Comparison of ENCODE assay signal across 7 mouse cellular contexts in genomic region chr9:100400366-100400765, GRCm38 (mm10).
DNase-seq lines count a peak whose midpoint lies in the region; ATAC-seq and TF ChIP-seq lines count a peak whose summit lies in the region.

No protein-coding gene starts in this region.

- no peak overlapping the region for H3K27ac ChIP-seq in forebrain, embryonic 11.5 days (ENCODE audit: low read depth, low read length)
- H3K27ac ChIP-seq in liver, embryonic 14.5 days, result no peak overlapping the region

- H3K27me3 ChIP-seq in forebrain, embryonic 11.5 days (ENCODE audit: control insufficient read depth, insufficient read depth, low read length), result no peaks in the 10 kb centered on the region
- H3K27me3 ChIP-seq in liver, embryonic 14.5 days (ENCODE audit: control insufficient read depth, insufficient read depth, low read length), result no peaks in the 10 kb centered on the region

- no peaks in the 10 kb centered on the region for H3K36me3 ChIP-seq in forebrain, embryonic 11.5 days (ENCODE audit: control insufficient read depth, insufficient read depth, low read length)
- H3K36me3 ChIP-seq in liver, embryonic 14.5 days (replicated peaks; ENCODE audit: control insufficient read depth, insufficient read depth, low read depth), result no peaks in the 10 kb centered on the region

- peak; percentile 6 to 19 for DNase-seq in urinary bladder, postnatal 36 days (ENCODE audit: low spot score in 2 of 2)
- no peak for DNase-seq in urinary bladder, postnatal 10 days (ENCODE audit: low spot score)
- peak; percentile 68 for DNase-seq in adrenal gland, postnatal 10 days
- no peak for DNase-seq in forebrain, embryonic 11.5 days (ENCODE audit: low spot score)
- peak; percentile 9 to 28 (median 26) for DNase-seq in liver, embryonic 14.5 days (ENCODE audit: low read depth in 3 of 3, low spot score in 3 of 3)
- DNase-seq in retina, postnatal 7 days (ENCODE audit: low read depth, low spot score), result peak; percentile 59

- peak; percentile 56; the same call in 1 of the 2 replicates for TF ChIP-seq CTCF in liver, embryonic 14.5 days (IDR thresholded peaks at IDR 0.05; ENCODE audit: low read depth)

- ATAC-seq in forebrain, embryonic 11.5 days (replicated peaks; ENCODE audit: low FRiP score), result peak; percentile 51; the same call in 1 of the 2 replicates
- peak; percentile 71 for ATAC-seq in inflammation-experienced regulatory T-cells, adult 6 months
- no peak for ATAC-seq in liver, embryonic 14.5 days (ENCODE audit: insufficient read depth)

- H3K4me3 ChIP-seq in forebrain, embryonic 11.5 days (ENCODE audit: low read depth, low read length), result no peak overlapping the region
- H3K4me3 ChIP-seq in liver, embryonic 14.5 days (ENCODE audit: insufficient read depth in 1 of 2, low read depth in 2 of 2, low read length in 2 of 2), result no peak overlapping the region

- H3K9ac ChIP-seq in forebrain, embryonic 11.5 days (ENCODE audit: low read length), result no peak overlapping the region
- H3K9ac ChIP-seq in liver, embryonic 14.5 days (replicated peaks), result no peak overlapping the region

- H3K9me3 ChIP-seq in forebrain, embryonic 11.5 days (ENCODE audit: control insufficient read depth, low read length), result no peaks in the 10 kb centered on the region
- H3K9me3 ChIP-seq in liver, embryonic 14.5 days (ENCODE audit: control insufficient read depth, low read length), result no peaks in the 10 kb centered on the region

- no peak for TF ChIP-seq EP300 in liver, embryonic 14.5 days (IDR thresholded peaks at IDR 0.05; ENCODE audit: low read depth)

- 24% methylated on average over 8 of the region's 8 CpGs for WGBS in forebrain, embryonic 11.5 days
- WGBS in liver, embryonic 14.5 days (ENCODE audit: insufficient replicate concordance), result 15% methylated on average over 8 of the region's 8 CpGs

- no peaks in the 10 kb centered on the region for H3K4me1 ChIP-seq in forebrain, embryonic 11.5 days (replicated peaks; ENCODE audit: control insufficient read depth, insufficient read depth, low read length)
- H3K4me1 ChIP-seq in liver, embryonic 14.5 days (replicated peaks; ENCODE audit: control insufficient read depth in 2 of 2, insufficient read depth in 2 of 2, low read length in 1 of 2), result no peaks in the 10 kb centered on the region

- H3K4me2 ChIP-seq in forebrain, embryonic 11.5 days (ENCODE audit: low read depth, low read length, severe bottlenecking), result no peak overlapping the region
- H3K4me2 ChIP-seq in liver, embryonic 14.5 days (ENCODE audit: low read depth), result no peak overlapping the region

Comparison
In these comparisons a context has a peak if more than half of its experiments do, and no peak if none do; other contexts are left out.
1. DNase-seq: peak in urinary bladder, postnatal 36 days (2 of 2), adrenal gland, postnatal 10 days (single experiment), liver, embryonic 14.5 days (3 of 3) and retina, postnatal 7 days (single experiment); none in urinary bladder, postnatal 10 days (single experiment) and forebrain, embryonic 11.5 days (single experiment).